Mouse (Mus musculus) left cerebral cortex, postnatal 4 days (tissue): Measurements from ENCODE around the gene Chst3. TPM values are rescaled to one million over a fixed set of nuclear protein-coding genes. Genes with fewer than 3 reads are reported as not detected.
A peak's percentile ranks its signal among the peaks of the same experiment; 100 is the strongest.
"Not testable (repeated sequence)": the region's sequence is repeated elsewhere in the genome, so short reads cannot be mapped to it uniquely, and the experiment has no call there.

Experiments
- DNase-seq: peaks from one replicate; pipeline ENCODE4 v3.0.0-alpha.2; 2022
- intact Hi-C: fragments of 180-260 bp; cut with DNase I; formaldehyde crosslinking; loops from one replicate; pipeline ENCODE4 v1.15.1; 2025
- total RNA-seq, 2 experiments: library from RNA; stranded (reverse); gene quantifications; 2 replicates each; pipeline ENCODE4 v1.2.3; 2021

Chst3 gene
- total RNA-seq, 2 experiments from 2014 or later = 2.6 to 2.8 TPM

DNA sequence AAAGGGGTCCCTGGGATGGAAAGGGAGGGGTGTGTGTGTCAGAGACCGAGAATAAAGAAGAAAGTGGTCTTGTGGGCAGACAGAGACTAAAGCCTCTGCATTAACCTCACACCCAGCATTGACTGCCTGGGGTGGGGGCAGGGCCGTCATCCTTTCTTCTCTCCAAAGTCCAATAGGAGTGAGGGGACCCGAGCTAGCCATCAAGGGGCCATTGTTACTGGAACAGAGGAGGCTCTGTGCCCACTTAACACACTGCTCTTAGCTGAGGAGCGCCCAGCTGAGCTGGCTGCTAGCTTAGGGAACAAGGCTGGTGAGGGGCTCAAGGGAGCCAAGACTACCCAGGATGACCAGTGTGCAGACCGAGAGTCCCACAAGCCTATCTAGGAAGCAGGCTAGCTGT is 16.3 kb downstream of the Chst3 start:
- intact Hi-C loops = no loop called here
- peak; percentile 55 for DNase-seq

DNA sequence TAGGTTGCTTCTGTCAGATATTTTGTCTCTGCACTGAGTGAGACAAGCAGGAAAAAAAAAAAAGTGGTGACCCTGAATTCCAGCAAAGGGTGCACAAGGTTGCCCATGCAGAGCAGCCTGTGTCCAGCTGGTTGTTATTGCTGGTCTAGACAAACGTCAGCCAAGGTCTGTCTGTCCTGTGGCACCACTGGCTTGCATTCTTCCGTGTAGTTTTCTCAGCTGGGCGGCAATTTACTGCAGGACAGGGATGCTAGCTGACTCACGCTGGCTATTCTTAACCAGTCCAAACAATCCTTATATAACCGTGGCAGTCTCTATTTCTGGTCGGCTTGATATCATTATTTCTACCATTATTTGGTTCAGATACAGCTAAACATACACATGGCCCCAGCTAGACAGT is 18.1 kb downstream of the Chst3 start:
- intact Hi-C loops = no loop called here
- DNase-seq = no peak

DNA sequence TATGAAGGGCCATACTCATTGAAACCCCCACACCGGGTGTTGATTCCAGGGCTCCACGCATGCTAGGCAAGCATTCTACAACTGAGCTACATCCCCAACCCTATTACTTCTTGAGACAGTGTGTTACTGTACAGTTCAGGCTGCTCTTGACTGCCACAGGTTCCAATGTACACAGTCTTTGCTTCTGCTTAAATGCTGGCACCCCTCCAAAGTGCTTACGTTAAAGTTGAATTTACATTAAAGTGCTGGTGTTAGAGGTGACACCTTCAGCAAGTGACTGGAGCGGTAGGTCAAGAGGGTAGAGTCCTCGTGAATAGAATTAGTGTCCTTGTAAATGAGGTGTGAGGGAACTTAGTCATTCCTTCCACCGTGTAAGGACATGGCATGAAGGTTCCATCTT is 19.7 kb downstream of the Chst3 start:
- DNase-seq = no peak
- intact Hi-C loops = no loop called here

DNA sequence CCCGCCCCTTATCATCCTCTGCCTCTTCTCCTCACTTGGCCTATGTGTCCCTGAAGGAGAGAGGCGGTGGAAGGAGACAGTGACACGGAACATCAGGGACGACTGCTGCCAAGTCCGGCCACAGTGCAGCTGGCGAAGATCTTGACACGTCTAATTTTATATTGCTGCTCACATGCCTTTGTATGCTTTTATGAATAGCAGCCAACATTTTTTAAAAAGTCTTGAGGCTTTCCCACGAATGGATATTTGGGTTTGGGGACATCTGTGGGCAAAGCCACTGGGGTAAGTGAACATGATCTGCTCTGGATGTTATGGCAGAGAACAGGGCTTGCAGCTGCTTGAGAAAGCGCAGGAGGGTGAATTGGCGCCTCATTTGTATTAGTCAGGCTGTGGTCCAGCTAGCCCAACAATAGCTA is 21.6 kb downstream of the Chst3 start:
- DNase-seq = no peak
- intact Hi-C loops = no loop called here

GRCm38 (mm10) chr10:60196971-60197370 is 22.1 kb downstream of the Chst3 start:
- peak; percentile 59 for DNase-seq
- intact Hi-C loops = no loop called here

DNA sequence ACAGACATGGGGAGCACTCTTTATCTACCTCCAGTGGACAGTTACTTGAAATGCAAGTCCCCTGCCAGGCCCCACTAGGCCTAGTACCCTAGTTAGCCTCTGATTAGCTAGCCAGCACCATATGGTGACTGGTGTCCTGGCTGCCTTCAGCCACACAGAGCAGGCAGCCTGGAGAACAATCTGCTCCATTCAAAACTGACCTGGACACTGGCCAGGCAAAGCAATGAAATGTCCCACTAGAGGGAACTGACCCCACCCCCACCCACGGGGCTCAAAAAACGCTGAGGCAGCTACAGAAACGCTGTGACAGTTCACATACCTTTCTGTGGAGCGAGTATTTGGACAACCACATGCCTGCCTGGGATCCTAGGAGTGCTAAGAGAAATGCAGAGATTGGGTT is 24.0 kb downstream of the Chst3 start:
- intact Hi-C loops = no loop called here

GRCm38 (mm10) chr10:60193532-60194423 is 25.3 kb downstream of the Chst3 start:
- intact Hi-C loops = no loop called here
- DNase-seq = peak; percentile 89

More for the DNA sequence above, 24.0 kb downstream of the Chst3 start:
- peak; percentile 94 for DNase-seq

GRCm38 (mm10) chr10:60191796-60192195 is 27.3 kb downstream of the Chst3 start:
- DNase-seq = peak; percentile 81
- intact Hi-C loops = no loop called here

DNA sequence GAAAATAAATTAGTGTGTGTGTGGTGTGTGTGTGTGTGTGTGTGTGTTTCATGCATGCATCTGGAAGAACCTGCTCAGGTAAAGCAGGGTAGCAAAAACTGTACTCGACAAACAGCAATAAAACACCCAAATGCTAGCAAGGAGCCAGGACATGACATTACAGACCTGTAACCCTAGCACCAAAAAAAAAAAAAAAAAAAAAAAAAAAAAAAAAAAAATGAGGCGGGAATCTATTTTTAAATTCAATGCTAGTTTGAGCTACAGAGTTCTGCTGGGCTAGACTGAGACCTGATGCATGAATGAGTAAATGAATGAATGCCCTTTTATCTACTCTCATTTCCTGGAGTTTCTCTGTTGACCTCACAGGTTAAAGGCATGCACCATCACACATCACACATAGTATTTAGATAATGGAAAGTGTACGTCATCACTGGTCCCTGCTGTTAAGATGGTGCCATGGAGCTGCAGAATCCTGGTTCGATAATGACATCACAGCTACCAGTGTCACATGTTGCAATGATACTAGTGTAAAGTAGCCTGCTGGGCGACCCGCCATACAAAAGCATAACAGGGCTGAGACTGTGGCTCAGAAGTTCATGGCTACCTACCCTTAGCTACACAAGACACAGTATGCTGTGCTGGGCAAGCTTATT is 29.4 kb downstream of the Chst3 start:
- DNase-seq = no peak

GRCm38 (mm10) chr10:60186191-60186945 is 32.7 kb downstream of the Chst3 start:
- intact Hi-C loops = no loop called here
- peak; percentile 35 for DNase-seq

More for the DNA sequence above, 29.4 kb downstream of the Chst3 start:
- intact Hi-C loops = no loop called here

DNA sequence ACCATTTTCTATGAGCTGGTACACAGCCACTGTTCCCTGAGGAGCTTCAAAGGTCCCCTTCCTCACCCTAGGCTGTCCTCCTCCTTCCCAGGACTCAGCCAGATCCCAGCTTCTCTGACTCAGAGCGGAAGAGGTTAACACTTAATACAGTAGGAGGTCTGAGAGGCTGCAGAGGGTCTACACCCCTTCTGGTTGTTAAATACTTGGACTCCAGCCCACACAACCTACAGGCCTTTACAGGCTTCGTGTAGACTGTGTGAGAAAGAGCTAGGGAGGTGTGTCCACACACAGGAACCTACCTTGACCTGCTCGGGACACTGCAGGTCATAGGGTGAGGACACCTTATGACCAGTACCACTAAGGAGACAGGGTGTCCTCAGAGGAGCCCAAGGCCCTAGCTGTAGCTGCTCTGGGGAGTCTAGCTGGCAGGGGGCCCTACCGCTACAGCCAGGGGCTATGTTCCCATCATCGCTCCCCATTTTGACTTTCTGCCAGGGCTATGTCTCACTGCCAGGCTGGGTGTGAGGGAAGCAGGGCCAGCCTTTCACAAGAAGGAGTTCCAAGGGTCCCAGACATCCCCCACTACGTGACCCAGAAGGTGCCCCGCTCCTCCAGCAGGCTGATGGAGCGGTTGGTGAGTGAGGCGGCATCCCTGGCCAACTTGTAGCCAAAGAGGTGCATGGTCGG is 33.9 kb downstream of the Chst3 start:
- DNase-seq = peak; percentile 53
- intact Hi-C loops = no loop called here

- DNase-seq, intact Hi-C loops: not testable (repeated sequence)
Measured at GRCm38 (mm10) chr10:60175306-60175705, 43.8 kb downstream of the Chst3 start.

DNA sequence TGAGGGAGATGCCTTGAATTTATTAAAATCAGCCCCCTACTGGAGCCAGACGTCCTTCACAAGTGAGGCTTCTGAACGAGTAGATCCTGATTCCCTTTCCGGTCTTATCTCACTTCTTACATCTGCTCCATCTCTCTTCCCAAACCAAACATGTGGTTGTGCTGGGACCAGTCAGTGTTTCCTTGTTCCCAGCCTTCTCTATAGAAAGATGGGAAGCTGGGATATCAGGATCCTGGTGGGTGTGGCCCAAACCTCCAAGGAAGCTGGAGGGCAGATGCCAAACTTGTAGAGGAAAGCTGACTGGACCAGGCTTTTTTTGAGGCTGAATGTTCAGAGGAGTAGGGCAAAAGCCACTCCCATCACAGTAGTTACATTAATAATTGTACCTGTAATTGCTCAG is 44.6 kb downstream of the Chst3 start:
- DNase-seq = no peak
- intact Hi-C loops = no loop called here

GRCm38 (mm10) chr10:60173035-60173434 is 46.0 kb downstream of the Chst3 start:
- intact Hi-C loops = no loop called here
- DNase-seq = peak; percentile 69

DNA sequence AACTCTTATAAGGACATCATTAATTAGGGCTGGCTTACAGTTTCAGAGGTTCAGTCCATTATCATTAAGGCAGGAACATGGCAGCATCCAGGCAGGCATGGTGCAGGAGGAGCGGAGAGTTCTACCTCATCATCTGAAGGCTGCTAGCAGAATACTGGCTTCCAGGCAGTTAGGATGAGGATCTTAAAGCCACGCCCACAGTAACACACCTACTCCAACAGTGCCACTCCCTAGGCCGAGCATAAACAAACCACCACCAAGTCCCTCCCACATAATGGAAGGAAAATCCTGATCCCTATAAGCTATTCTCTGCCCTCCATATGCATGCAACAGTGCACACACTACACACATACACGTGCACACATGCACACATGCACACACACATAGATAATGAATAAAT is 46.8 kb downstream of the Chst3 start:
- intact Hi-C loops = no loop called here

GRCm38 (mm10) chr10:60171368-60171767 is 47.7 kb downstream of the Chst3 start:
- intact Hi-C loops = no loop called here

More for the DNA sequence above, 46.8 kb downstream of the Chst3 start:
- no peak for DNase-seq

GRCm38 (mm10) chr10:60170326-60171089 is 48.6 kb downstream of the Chst3 start:
- no peak for DNase-seq
- intact Hi-C loops = no loop called here

More at GRCm38 (mm10) chr10:60171368-60171767, 47.7 kb downstream of the Chst3 start:
- DNase-seq = no peak

- intact Hi-C loops = no loop called here
- no peak for DNase-seq
Measured at GRCm38 (mm10) chr10:60168960-60169359, 50.1 kb downstream of the Chst3 start.

DNA sequence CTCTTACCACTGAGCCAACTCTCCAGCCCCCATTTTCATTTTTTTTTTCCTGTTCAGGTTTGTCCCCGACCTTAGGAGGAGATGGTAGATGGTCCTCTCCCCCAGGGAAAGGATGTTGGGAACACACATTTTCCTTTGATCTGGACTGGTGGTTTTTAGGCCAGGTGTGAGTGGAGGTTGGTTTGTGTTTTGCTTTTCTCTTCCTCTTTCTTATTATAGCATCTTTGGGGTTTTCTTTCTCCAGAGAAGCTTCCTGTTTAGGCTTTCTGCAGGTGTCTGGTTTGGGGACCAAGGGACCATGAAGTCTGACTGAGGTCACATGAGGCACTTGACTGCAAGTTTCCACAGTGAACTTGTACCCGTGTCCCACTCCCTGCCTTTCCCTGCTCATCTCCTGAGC is 50.8 kb downstream of the Chst3 start:
- intact Hi-C loops = no loop called here
- no peak for DNase-seq

DNA sequence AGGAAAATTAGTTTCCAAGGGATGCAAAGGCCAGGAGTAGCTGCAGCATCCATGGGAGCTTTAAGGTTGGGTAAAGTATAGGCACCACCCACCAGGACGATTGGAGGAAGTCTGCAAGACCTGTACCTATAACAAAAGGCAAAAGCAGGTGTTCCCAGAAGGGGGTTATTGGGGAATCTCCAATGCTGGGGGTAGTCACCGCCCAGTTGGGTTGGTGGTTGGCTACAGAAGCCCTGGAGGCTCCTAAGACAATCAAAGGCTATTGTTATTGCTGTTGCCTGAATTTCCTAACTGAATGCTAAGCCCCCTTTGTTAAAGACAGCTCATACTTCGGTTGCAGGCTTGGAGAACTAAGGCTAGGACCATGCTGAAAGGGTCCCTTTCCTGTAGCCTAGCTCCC is 53.0 kb downstream of the Chst3 start:
- intact Hi-C loops = no loop called here
- DNase-seq = no peak
